Mouse (Mus musculus): ENCODE data around the gene Zfp800. TPM values are rescaled to one million over a fixed set of nuclear protein-coding genes. Genes with fewer than 3 reads are reported as not detected.

The Zfp800 gene
- polyA plus RNA-seq, 1 experiment: 4.6 TPM

GRCm38 (mm10) chr6:28319648-28320270 lies 78.0 kb downstream of the Zfp800 start:
- DNase-seq (ENCODE audit: low read depth in 1 of 2, low spot score in 2 of 2): no peak
- no peak for TF ChIP-seq CTCF (IDR thresholded peaks at IDR 0.05; ENCODE audit: extremely low read depth, insufficient read depth, insufficient read length, insufficient replicate concordance)
- TF ChIP-seq POLR2A (IDR thresholded peaks at IDR 0.05; ENCODE audit: low read depth, low read length): no peak
- H3K4me3 ChIP-seq (ENCODE audit: extremely low read depth, insufficient read depth, insufficient read length): no peak overlapping the region
- peak overlapping the region; percentile 12; the same call in 1 of the 2 replicates for H3K27ac ChIP-seq (ENCODE audit: insufficient read depth, low read length)
- no peaks in the 10 kb centered on the region for H3K27me3 ChIP-seq (ENCODE audit: control insufficient read depth, insufficient read depth, low read length)
- peaks cover 7% of the 10 kb centered on the region; the same call in 1 of the 2 replicates for H3K4me1 ChIP-seq (ENCODE audit: control insufficient read depth, insufficient read depth, insufficient read length)
- no peaks in the 10 kb centered on the region for H3K36me3 ChIP-seq (ENCODE audit: control insufficient read depth, insufficient read depth, low read length)
- WGBS: 15% methylated on average over 13 of the region's 13 CpGs

GRCm38 (mm10) chr6:28318820-28319573 lies 78.8 kb downstream of the Zfp800 start:
- no peak for TF ChIP-seq CTCF (IDR thresholded peaks at IDR 0.05; ENCODE audit: extremely low read depth, insufficient read depth, insufficient read length, insufficient replicate concordance)
- no peak for TF ChIP-seq POLR2A (IDR thresholded peaks at IDR 0.05; ENCODE audit: low read depth, low read length)
- 18% methylated on average over 13 of the region's 13 CpGs for WGBS
- H3K4me3 ChIP-seq (ENCODE audit: extremely low read depth, insufficient read depth, insufficient read length): peak overlapping the region; percentile 48
- H3K4me1 ChIP-seq (ENCODE audit: control insufficient read depth, insufficient read depth, insufficient read length): peaks cover 7% of the 10 kb centered on the region; the same call in 1 of the 2 replicates
- H3K36me3 ChIP-seq (ENCODE audit: control insufficient read depth, insufficient read depth, low read length): no peaks in the 10 kb centered on the region
- H3K27me3 ChIP-seq (ENCODE audit: control insufficient read depth, insufficient read depth, low read length): no peaks in the 10 kb centered on the region
- peak overlapping the region; percentile 48 for H3K27ac ChIP-seq (ENCODE audit: insufficient read depth, low read length)
- peak in 1 of 2 experiments; percentile 38 for DNase-seq (ENCODE audit: low read depth in 1 of 2, low spot score in 2 of 2)

GRCm38 (mm10) chr6:28315208-28315607 lies 82.6 kb downstream of the Zfp800 start:
- 90% methylated on average over 3 of the region's 3 CpGs for WGBS
- H3K36me3 ChIP-seq (ENCODE audit: control insufficient read depth, insufficient read depth, low read length): no peaks in the 10 kb centered on the region
- H3K4me1 ChIP-seq (ENCODE audit: control insufficient read depth, insufficient read depth, insufficient read length): peaks cover 4% of the 10 kb centered on the region; the same call in 1 of the 2 replicates
- H3K27ac ChIP-seq (ENCODE audit: insufficient read depth, low read length): no peak overlapping the region
- no peak for DNase-seq (ENCODE audit: low read depth in 1 of 2, low spot score in 2 of 2)
- no peak overlapping the region for H3K4me3 ChIP-seq (ENCODE audit: extremely low read depth, insufficient read depth, insufficient read length)
- no peaks in the 10 kb centered on the region for H3K27me3 ChIP-seq (ENCODE audit: control insufficient read depth, insufficient read depth, low read length)
- TF ChIP-seq CTCF (IDR thresholded peaks at IDR 0.05; ENCODE audit: extremely low read depth, insufficient read depth, insufficient read length, insufficient replicate concordance) (no peak), POLR2A (IDR thresholded peaks at IDR 0.05; ENCODE audit: low read depth, low read length) (no peak)

- WGBS: 89% methylated on average over 2 of the region's 2 CpGs
- H3K4me3 ChIP-seq (ENCODE audit: extremely low read depth, insufficient read depth, insufficient read length): no peak overlapping the region
- no peak for DNase-seq (ENCODE audit: low read depth in 1 of 2, low spot score in 2 of 2)
- TF ChIP-seq CTCF (IDR thresholded peaks at IDR 0.05; ENCODE audit: extremely low read depth, insufficient read depth, insufficient read length, insufficient replicate concordance) (no peak), POLR2A (IDR thresholded peaks at IDR 0.05; ENCODE audit: low read depth, low read length) (no peak)
- H3K36me3 ChIP-seq (ENCODE audit: control insufficient read depth, insufficient read depth, low read length): no peaks in the 10 kb centered on the region
- no peak overlapping the region for H3K27ac ChIP-seq (ENCODE audit: insufficient read depth, low read length)
- H3K27me3 ChIP-seq (ENCODE audit: control insufficient read depth, insufficient read depth, low read length): no peaks in the 10 kb centered on the region
- H3K4me1 ChIP-seq (ENCODE audit: control insufficient read depth, insufficient read depth, insufficient read length): no peaks in the 10 kb centered on the region
Measured at GRCm38 (mm10) chr6:28312067-28312466, 85.7 kb downstream of the Zfp800 start.

GRCm38 (mm10) chr6:28309692-28310091 lies 88.1 kb downstream of the Zfp800 start:
- no peak for DNase-seq (ENCODE audit: low read depth in 1 of 2, low spot score in 2 of 2)
- H3K4me1 ChIP-seq (ENCODE audit: control insufficient read depth, insufficient read depth, insufficient read length): no peaks in the 10 kb centered on the region
- TF ChIP-seq POLR2A (IDR thresholded peaks at IDR 0.05; ENCODE audit: low read depth, low read length): no peak
- no peak for TF ChIP-seq CTCF (IDR thresholded peaks at IDR 0.05; ENCODE audit: extremely low read depth, insufficient read depth, insufficient read length, insufficient replicate concordance)

GRCm38 (mm10) chr6:28308929-28309328 lies 88.9 kb downstream of the Zfp800 start:
- TF ChIP-seq POLR2A (IDR thresholded peaks at IDR 0.05; ENCODE audit: low read depth, low read length): no peak
- TF ChIP-seq CTCF (IDR thresholded peaks at IDR 0.05; ENCODE audit: extremely low read depth, insufficient read depth, insufficient read length, insufficient replicate concordance): no peak
- WGBS: 89% methylated on average over 3 of the region's 3 CpGs

More at GRCm38 (mm10) chr6:28309692-28310091, 88.1 kb downstream of the Zfp800 start:
- H3K4me3 ChIP-seq (ENCODE audit: extremely low read depth, insufficient read depth, insufficient read length): no peak overlapping the region
- no peak overlapping the region for H3K27ac ChIP-seq (ENCODE audit: insufficient read depth, low read length)
- no peaks in the 10 kb centered on the region for H3K27me3 ChIP-seq (ENCODE audit: control insufficient read depth, insufficient read depth, low read length)
- no peaks in the 10 kb centered on the region for H3K36me3 ChIP-seq (ENCODE audit: control insufficient read depth, insufficient read depth, low read length)

GRCm38 (mm10) chr6:28306702-28307101 lies 91.1 kb downstream of the Zfp800 start:
- Histone ChIP-seq H3K27me3 (ENCODE audit: control insufficient read depth, insufficient read depth, low read length) (no peaks in the 10 kb centered on the region), H3K27ac (ENCODE audit: insufficient read depth, low read length) (no peak overlapping the region), H3K4me1 (ENCODE audit: control insufficient read depth, insufficient read depth, insufficient read length) (no peaks in the 10 kb centered on the region), H3K36me3 (ENCODE audit: control insufficient read depth, insufficient read depth, low read length) (no peaks in the 10 kb centered on the region), H3K4me3 (ENCODE audit: extremely low read depth, insufficient read depth, insufficient read length) (no peak overlapping the region)
- no peak for DNase-seq (ENCODE audit: low read depth in 1 of 2, low spot score in 2 of 2)
- WGBS: 42% methylated on average over 2 of the region's 2 CpGs
- TF ChIP-seq POLR2A (IDR thresholded peaks at IDR 0.05; ENCODE audit: low read depth, low read length) (no peak), CTCF (IDR thresholded peaks at IDR 0.05; ENCODE audit: extremely low read depth, insufficient read depth, insufficient read length, insufficient replicate concordance) (no peak)

More at GRCm38 (mm10) chr6:28308929-28309328, 88.9 kb downstream of the Zfp800 start:
- no peaks in the 10 kb centered on the region for H3K4me1 ChIP-seq (ENCODE audit: control insufficient read depth, insufficient read depth, insufficient read length)
- no peak for DNase-seq (ENCODE audit: low read depth in 1 of 2, low spot score in 2 of 2)
- H3K36me3 ChIP-seq (ENCODE audit: control insufficient read depth, insufficient read depth, low read length): no peaks in the 10 kb centered on the region
- H3K27me3 ChIP-seq (ENCODE audit: control insufficient read depth, insufficient read depth, low read length): no peaks in the 10 kb centered on the region
- H3K4me3 ChIP-seq (ENCODE audit: extremely low read depth, insufficient read depth, insufficient read length): no peak overlapping the region
- no peak overlapping the region for H3K27ac ChIP-seq (ENCODE audit: insufficient read depth, low read length)
